Mouse (Mus musculus) heart, postnatal 25 days (tissue): ENCODE measurements around the gene Nefh. TPM values are rescaled to one million over a fixed set of nuclear protein-coding genes. Genes with fewer than 3 reads are reported as not detected.

ENCODE experiments used
- microRNA-seq: library from miRNA; unstranded; fragments of <30 nt; microRNA quantifications from one replicate; pipeline ENCODE4 v1.2.0, GENCODE M21; 2022
- total RNA-seq, 2 experiments: library from RNA; stranded (reverse); gene quantifications; 2 replicates each; pipeline ENCODE4 v1.2.3; 2021

Gene Nefh
- total RNA-seq, 2 experiments from 2014 or later: not detected

Small RNA genes lying within 50 kb of the gene (microRNA-seq; reads per million reads assigned to microRNA genes)
- gene Mir6918: not detected

Other genes starting within 250 kb of the Nefh start
- gene Uqcr10, start 243.7 kb downstream of the Nefh start, total RNA-seq: 1,000 to 10,000 TPM; 1,536 to 1,541 TPM
- 10 to 100 TPM; 25.7 to 26.3 TPM for gene Zmat5, start 243.4 kb downstream of the Nefh start, total RNA-seq
- not detected for gene Cabp7, start 201.3 kb downstream of the Nefh start, total RNA-seq
- gene Nf2, start 98.5 kb downstream of the Nefh start, total RNA-seq: 10 to 100 TPM; 81.5 to 83.6 TPM
- gene Nipsnap1, start 74.1 kb downstream of the Nefh start, total RNA-seq: under 1 TPM; 0.70 to 0.86 TPM
- gene Thoc5, start 52.7 kb downstream of the Nefh start, total RNA-seq: 10 to 100 TPM; 16.3 to 16.9 TPM
- 10 to 100 TPM; 53.1 to 58.1 TPM for gene Ap1b1, start 38.8 kb upstream of the Nefh start, total RNA-seq
- gene Rasl10a, start 110.1 kb upstream of the Nefh start, total RNA-seq: 1 to 10 TPM; 2.4 to 5.3 TPM
- 10 to 100 TPM; 19.0 to 21.2 TPM for gene Gas2l1, start 117.3 kb upstream of the Nefh start, total RNA-seq
- gene Rhbdd3, start 150.9 kb upstream of the Nefh start, total RNA-seq: 10 to 100 TPM; 21.4 to 21.6 TPM
- 10 to 100 TPM; 95.7 to 96.0 TPM for gene Ewsr1, start 151.2 kb upstream of the Nefh start, total RNA-seq
- 1 to 10 TPM; 2.1 to 2.2 TPM for gene Emid1, start 204.2 kb upstream of the Nefh start, total RNA-seq